Mouse (Mus musculus): ENCODE data around the gene Mgat5.

Gene Mgat5

DNA sequence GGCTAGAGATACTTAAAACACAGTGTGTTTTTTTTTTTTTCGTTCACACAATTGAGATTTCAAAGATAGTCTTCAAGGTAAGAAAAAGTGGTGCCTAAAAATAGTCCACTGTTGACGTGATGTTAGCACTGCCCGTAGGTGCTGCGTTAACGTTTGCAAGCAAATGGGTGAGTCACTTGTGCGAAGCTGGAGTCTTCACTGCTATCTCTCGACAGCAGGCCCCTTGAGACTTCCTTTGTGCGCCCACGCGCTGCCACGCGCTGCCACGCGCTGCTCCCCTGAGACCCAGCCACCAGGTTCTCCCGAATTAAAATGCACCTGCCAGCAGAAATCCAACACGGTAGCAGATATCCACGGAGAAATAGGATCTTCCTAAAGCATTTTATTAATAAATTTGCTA, 295.9 kb downstream of the Mgat5 start:
- DNase-seq (ENCODE audit: low read depth) = no peak

DNA sequence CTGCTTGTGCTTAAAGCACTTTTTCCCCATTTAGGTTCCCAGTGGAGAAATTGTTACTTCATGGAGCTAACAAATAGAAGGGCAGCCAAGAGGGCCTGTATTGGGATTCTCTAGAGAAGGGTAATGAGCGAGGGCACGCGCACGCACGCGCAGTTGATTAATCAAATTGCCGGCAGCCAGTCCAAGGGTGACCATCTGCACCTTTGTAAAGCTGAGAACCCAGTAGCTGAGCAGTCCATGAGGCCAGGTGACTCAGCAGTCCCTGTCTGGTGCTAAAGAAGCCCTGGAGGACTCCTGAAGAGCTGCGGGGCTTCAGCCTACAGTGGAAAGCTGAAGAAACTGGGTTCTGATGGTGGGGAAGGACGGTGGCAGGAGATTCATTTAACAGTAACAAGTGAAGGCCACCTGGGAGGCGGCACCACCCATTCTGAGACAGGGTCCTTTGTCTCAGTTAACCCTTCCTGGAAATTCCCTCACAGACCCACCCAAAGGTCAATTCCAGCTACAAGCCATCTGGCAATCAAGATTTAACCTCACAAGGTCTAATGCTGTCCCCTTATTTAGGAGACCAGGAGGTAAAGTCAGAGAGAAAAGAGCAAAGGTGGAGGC, 302.3 kb downstream of the Mgat5 start:
- DNase-seq (ENCODE audit: low read depth) = no peak

- DNase-seq (ENCODE audit: low read depth) = no peak
These were observed 303.4 kb downstream of the Mgat5 start for GRCm38 (mm10) chr1:127508067-127508739.

DNA sequence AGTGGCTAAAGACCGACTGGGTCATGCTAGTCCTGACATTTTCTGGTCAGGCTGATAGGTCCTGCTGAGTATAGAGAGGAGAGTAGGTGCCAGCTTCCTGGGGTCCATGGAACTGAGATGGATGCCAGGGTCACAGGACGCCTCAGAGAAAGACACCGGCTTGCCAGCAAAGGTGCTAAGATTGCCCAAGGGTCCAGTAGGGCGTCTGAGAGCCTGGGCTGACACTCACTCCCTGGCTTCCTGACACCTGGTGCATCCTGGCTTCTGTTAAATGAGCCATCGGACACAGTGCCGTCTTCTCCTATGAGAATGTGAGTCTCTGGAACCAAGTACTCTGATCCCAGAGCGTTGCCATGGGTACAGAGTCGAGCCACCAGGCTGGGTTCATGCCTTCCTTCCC, 304.1 kb downstream of the Mgat5 start:
- DNase-seq (ENCODE audit: low read depth) = no peak

GRCm38 (mm10) chr1:127511362-127511761, 306.5 kb downstream of the Mgat5 start:
- DNase-seq (ENCODE audit: low read depth) = no peak

GRCm38 (mm10) chr1:127512709-127513108, 307.9 kb downstream of the Mgat5 start:
- no peak for DNase-seq (ENCODE audit: low read depth)

GRCm38 (mm10) chr1:127513140-127513539, 308.3 kb downstream of the Mgat5 start:
- no peak for DNase-seq (ENCODE audit: low read depth)

DNA sequence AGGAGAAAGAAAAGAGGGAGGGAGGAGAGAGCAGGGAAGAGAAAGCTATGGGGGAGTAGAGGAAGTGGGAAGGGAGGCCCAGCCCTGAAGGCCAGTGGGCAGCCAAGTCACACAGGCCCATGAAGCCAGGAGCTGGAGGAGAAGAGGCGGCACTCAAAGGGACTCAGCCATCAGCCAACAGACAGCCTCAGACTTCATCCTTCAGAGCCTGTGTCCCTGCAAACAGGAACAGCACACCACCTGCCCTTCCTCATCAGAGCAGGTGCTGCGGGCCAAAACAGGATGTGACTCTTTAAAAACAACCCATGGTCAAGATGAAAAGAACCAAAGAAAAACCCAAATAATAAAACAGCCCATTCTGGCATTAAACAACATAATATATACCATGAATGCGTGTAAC, 308.8 kb downstream of the Mgat5 start:
- DNase-seq (ENCODE audit: low read depth) = no peak

DNA sequence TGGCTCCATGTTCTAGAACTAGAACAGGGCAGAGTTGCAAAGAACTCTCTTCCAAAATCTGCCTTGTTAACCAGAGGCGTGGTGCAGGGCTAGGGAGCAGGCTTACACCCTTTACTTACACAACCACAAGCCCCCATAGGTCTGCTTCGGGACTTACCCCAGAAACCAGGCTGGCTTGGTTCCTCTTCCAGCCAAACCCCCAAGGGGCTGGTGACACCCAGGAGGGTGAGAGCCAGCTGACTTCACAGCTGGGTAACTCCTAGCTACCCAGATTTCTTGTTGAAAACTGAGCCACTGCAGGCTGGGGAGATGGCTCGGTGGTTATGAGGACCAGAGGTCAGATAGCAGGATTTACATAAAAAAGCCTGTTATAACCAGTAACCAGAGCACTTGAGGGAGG, 309.7 kb downstream of the Mgat5 start:
- DNase-seq (ENCODE audit: low read depth) = no peak

DNA sequence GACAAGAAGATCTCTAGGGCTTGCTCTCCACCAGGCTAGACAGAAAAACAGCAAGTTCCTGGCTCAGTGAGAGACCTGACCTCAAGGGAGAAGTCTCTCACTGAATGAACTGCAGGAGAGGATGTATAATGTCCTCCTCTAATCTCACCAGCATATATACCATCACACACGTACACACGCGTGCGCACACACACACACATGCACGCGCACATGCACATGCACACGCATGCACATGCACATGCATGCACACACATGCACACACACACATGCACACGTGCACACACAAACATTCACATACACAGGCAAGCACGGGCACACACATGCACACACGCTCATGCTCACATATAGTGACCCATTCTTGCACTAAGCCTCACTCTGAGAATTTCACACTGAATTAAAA, 310.1 kb downstream of the Mgat5 start:
- DNase-seq (ENCODE audit: low read depth) = no peak

GRCm38 (mm10) chr1:127523364-127523763, 318.5 kb downstream of the Mgat5 start:
- no peak for DNase-seq (ENCODE audit: low read depth)

GRCm38 (mm10) chr1:127530849-127531580, 326.2 kb downstream of the Mgat5 start:
- DNase-seq (ENCODE audit: low read depth) = no peak

- DNase-seq (ENCODE audit: low read depth) = no peak
These were observed 326.9 kb downstream of the Mgat5 start for GRCm38 (mm10) chr1:127531723-127532122.

- DNase-seq (ENCODE audit: low read depth) = no peak
These were observed 331.6 kb downstream of the Mgat5 start for GRCm38 (mm10) chr1:127536448-127536847.

- no peak for DNase-seq (ENCODE audit: low read depth)
These were observed 332.6 kb downstream of the Mgat5 start for GRCm38 (mm10) chr1:127537204-127538038.
